Mouse (Mus musculus) spleen, postnatal 4 days (tissue): ENCODE measurements at regions not wholly inside any gene's neighbourhood (a gene's known extent, or its start where the extent isn't known, plus 50 kb on each side); places are given as distances from the start of the nearest gene placed in this dataset.

Experiments used
- DNase-seq, 2 experiments: peaks; one replicate each; pipeline ENCODE4 v3.0.0; 2022; ENCODE audit warnings: low spot score in 2 of 2

GRCm38 (mm10) chr8:35321270-35321865, 444.2 kb upstream of the Gm19410 start:
- no peak for DNase-seq

- DNase-seq, result no peak
These were observed 442.2 kb upstream of the Gm19410 start for GRCm38 (mm10) chr8:35323180-35323975.
